Mouse (Mus musculus) neural tube, embryonic 14.5 days (tissue): ENCODE measurements around the gene Tbr1. TPM values are rescaled to one million over a fixed set of nuclear protein-coding genes. Genes with fewer than 3 reads are reported as not detected.

Experiments
- ATAC-seq: fragments of 200-750 bp; cut with Nextera tagmentation; 2 replicates; pipeline ENCODE4 v1.8.0; 2017; ENCODE audit warnings: low read depth, mild to moderate bottlenecking, moderate TSS enrichment, moderate library complexity
- H3K27ac ChIP-seq: fragments of 300-500 bp; sonication (generic); 2 replicates; pipeline ENCODE4 v1.5.1; 2014; ENCODE audit warnings: low read depth, mild to moderate bottlenecking, control low read depth, low read length, moderate library complexity, mixed read lengths
- H3K27me3 ChIP-seq: fragments of 300-500 bp; sonication (generic); 2 replicates; pipeline ENCODE4 v1.6.1; 2014; ENCODE audit warnings: low read length; ENCODE audit not compliant: control insufficient read depth, insufficient read depth
- H3K36me3 ChIP-seq: fragments of 300-500 bp; sonication (generic); 2 replicates; pipeline ENCODE4 v1.6.1; 2014; ENCODE audit warnings: low read length, mixed read lengths; ENCODE audit not compliant: control insufficient read depth, insufficient read depth
- H3K4me1 ChIP-seq: fragments of 300-500 bp; sonication (generic); 2 replicates; pipeline ENCODE4 v1.6.1; 2014; ENCODE audit warnings: low read length; ENCODE audit not compliant: control insufficient read depth, insufficient read depth
- H3K4me2 ChIP-seq: fragments of 300-500 bp; sonication (generic); 2 replicates; pipeline ENCODE4 v1.6.1; 2014; ENCODE audit warnings: mild to moderate bottlenecking, low read depth, low read length, control low read depth
- H3K4me3 ChIP-seq: fragments of 300-500 bp; sonication (generic); 2 replicates; pipeline ENCODE4 v1.5.1; 2014; ENCODE audit warnings: low read depth, low read length, control low read depth, mixed read lengths
- H3K9ac ChIP-seq: fragments of 300-500 bp; sonication (generic); replicated peaks from 2 replicates; pipeline ENCODE4 v1.6.1; 2014; ENCODE audit warnings: low read depth, mild to moderate bottlenecking, control low read depth, low read length, mixed read lengths
- H3K9me3 ChIP-seq: fragments of 300-500 bp; sonication (generic); 2 replicates; pipeline ENCODE4 v1.6.1; 2016; ENCODE audit warnings: low read length; ENCODE audit not compliant: control insufficient read depth
- WGBS: fragments of 180-500 bp; shearing (Covaris S2); extraction: QIAGEN DNeasy Blood & Tissue Kit; methylation state at CpG from one replicate; pipeline ENCODE4 v1.1.7; 2014; 5-methylcytosine and 5-hydroxymethylcytosine counted together
- polyA plus RNA-seq: library from polyadenylated mRNA; unstranded; fragments of >200 nt; fragmentation: Nextera tagmentation; extraction: Ambion mirVana; gene quantifications from 2 replicates; pipeline ENCODE4 v1.2.1, GENCODE M21; 2014

Gene Tbr1
- polyA plus RNA-seq, 1 experiment from 2014 or later: 0.16 TPM

DNA sequence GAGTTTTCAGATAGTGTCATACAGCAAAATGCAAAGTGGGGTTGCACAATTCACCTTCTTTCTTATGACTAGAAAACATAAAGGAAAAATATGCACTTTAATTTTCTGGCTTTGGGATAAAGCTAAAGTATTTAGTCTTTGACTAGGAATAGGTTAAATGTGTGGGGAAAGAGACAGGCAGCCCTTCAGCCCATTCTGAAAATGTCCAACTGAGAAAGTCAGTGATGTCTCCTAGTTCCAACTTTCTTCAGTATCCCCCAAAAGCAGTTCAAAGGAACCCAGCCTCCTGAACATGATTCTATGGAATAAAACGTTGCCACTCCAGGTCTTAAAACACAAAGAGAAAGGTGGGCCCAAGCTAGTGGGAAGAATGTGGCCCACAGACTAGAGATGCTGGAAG lies 6.7 kb downstream of the Tbr1 start:
- no peak overlapping the region for H3K9ac ChIP-seq
- H3K4me2 ChIP-seq: no peak overlapping the region
- no peak for ATAC-seq
- peaks cover 9% of the 10 kb centered on the region for H3K4me1 ChIP-seq
- H3K9me3 ChIP-seq: no peaks in the 10 kb centered on the region
- WGBS: 3% methylated on average over 1 of the region's 1 CpGs
- no peak overlapping the region for H3K27ac ChIP-seq
- H3K27me3 ChIP-seq: peaks cover 58% of the 10 kb centered on the region
- H3K36me3 ChIP-seq: no peaks in the 10 kb centered on the region
- H3K4me3 ChIP-seq: no peak overlapping the region

DNA sequence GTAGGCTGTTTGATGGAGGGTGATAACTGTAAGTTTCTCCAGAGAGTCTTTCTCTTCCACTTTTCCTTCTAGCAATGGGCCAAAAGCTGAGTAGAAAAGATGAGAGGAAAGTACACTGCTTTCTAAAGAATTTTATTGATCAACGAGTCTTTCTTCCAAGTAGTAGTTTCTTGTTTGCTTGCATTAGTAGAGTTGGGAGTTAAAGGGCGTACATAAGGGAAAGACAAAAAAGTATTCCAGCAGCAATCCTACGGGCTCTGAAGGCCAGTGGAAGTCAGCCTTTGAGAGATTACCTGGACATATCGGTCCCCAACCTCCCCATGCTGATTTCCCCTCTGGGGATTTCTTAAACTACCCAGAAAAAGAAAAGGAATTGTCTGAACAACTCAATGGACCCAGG lies 8.0 kb downstream of the Tbr1 start:
- ATAC-seq: no peak
- WGBS: 24% methylated on average over 4 of the region's 4 CpGs
- H3K27ac ChIP-seq: no peak overlapping the region
- H3K4me1 ChIP-seq: peaks cover 6% of the 10 kb centered on the region
- H3K9me3 ChIP-seq: no peaks in the 10 kb centered on the region
- no peak overlapping the region for H3K9ac ChIP-seq
- peaks cover 55% of the 10 kb centered on the region for H3K27me3 ChIP-seq
- no peak overlapping the region for H3K4me3 ChIP-seq
- H3K4me2 ChIP-seq: no peak overlapping the region
- no peaks in the 10 kb centered on the region for H3K36me3 ChIP-seq

DNA sequence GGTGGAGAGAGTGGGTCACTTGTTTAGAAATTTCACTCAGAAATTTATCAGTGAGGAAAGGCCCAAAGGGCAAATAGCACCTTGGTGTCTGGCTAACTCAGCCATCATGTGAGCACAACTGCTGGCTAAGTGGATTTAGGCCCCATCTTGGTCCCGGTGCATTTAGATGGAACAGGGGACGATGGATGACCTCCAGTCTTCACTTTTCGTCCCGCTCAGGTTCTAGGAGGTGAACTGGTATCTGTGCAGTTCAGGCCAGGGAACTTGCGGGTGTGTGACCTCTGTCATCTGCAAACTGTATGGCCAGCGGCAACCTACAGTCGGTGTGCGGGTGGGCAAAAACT lies 8.4 kb downstream of the Tbr1 start:
- no peak for ATAC-seq
- Histone ChIP-seq H3K27me3 (peaks cover 55% of the 10 kb centered on the region), H3K4me1 (peaks cover 7% of the 10 kb centered on the region), H3K9ac (no peak overlapping the region), H3K4me3 (peak overlapping the region; percentile 40; the same call in 1 of the 2 replicates), H3K27ac (no peak overlapping the region), H3K4me2 (no peak overlapping the region), H3K36me3 (no peaks in the 10 kb centered on the region), H3K9me3 (no peaks in the 10 kb centered on the region)
- WGBS: 3% methylated on average over 8 of the region's 8 CpGs

DNA sequence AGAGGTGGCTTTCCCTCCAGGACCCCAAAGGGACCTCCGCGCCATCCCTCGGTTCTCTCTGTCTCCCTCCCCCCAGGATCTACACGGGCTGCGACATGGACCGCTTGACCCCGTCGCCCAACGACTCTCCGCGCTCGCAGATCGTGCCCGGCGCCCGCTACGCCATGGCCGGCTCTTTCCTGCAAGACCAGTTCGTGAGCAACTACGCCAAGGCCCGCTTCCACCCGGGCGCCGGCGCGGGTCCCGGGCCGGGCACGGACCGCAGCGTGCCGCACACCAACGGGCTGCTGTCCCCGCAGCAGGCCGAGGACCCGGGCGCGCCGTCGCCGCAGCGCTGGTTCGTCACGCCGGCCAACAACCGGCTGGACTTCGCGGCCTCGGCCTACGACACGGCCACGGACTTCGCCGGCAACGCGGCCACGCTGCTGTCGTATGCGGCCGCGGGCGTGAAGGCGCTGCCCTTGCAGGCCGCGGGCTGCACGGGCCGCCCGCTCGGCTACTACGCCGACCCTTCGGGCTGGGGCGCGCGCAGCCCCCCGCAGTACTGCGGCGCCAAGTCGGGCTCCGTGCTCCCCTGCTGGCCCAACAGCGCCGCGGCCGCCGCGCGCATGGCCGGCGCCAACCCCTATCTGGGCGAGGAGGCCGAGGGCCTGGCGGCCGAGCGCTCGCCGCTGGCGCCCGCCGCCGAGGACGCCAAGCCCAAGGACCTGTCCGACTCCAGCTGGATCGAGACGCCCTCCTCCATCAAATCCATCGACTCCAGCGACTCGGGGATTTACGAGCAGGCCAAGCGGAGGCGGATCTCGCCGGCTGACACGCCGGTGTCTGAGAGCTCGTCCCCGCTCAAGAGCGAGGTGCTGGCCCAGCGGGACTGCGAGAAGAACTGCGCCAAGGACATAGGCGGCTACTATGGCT lies 9.0 kb downstream of the Tbr1 start:
- ATAC-seq: peak; percentile 41; the same call in 1 of the 2 replicates
- no peaks in the 10 kb centered on the region for H3K36me3 ChIP-seq
- H3K9ac ChIP-seq: peak overlapping the region; percentile 60
- H3K4me1 ChIP-seq: peaks cover 7% of the 10 kb centered on the region
- no peaks in the 10 kb centered on the region for H3K9me3 ChIP-seq
- H3K4me3 ChIP-seq: peak overlapping the region; percentile 40
- H3K27ac ChIP-seq: no peak overlapping the region
- H3K4me2 ChIP-seq: peak overlapping the region; percentile 82
- peaks cover 55% of the 10 kb centered on the region for H3K27me3 ChIP-seq
- under 1% methylated on average over 114 of the region's 121 CpGs for WGBS

DNA sequence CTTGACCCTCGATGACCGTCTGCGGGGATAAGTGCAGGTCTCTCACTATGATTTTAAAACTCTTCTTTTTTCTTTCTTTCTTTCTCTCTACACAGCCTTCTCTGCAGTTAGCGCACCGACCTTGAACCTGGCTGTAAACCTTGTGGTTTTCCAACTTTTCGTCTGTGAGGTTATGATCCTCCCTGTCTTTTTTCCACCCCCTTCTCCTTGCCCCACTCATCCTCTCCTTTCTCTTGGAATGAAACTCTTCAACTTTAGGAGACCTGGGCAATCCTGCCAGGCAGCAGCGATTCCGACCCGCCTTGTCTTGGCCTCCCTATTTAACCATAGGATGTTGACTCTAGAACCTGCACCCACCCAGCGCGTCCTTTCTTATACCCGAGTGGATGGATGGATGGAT lies 9.8 kb downstream of the Tbr1 start:
- peaks cover 51% of the 10 kb centered on the region for H3K27me3 ChIP-seq
- H3K4me3 ChIP-seq: peak overlapping the region; percentile 40
- H3K4me2 ChIP-seq: peak overlapping the region; percentile 82
- H3K27ac ChIP-seq: no peak overlapping the region
- ATAC-seq: no peak
- H3K9ac ChIP-seq: no peak overlapping the region; the same call in 1 of the 2 replicates
- H3K36me3 ChIP-seq: no peaks in the 10 kb centered on the region
- no peaks in the 10 kb centered on the region for H3K9me3 ChIP-seq
- H3K4me1 ChIP-seq: peaks cover 7% of the 10 kb centered on the region
- WGBS: 2% methylated on average over 12 of the region's 12 CpGs

DNA sequence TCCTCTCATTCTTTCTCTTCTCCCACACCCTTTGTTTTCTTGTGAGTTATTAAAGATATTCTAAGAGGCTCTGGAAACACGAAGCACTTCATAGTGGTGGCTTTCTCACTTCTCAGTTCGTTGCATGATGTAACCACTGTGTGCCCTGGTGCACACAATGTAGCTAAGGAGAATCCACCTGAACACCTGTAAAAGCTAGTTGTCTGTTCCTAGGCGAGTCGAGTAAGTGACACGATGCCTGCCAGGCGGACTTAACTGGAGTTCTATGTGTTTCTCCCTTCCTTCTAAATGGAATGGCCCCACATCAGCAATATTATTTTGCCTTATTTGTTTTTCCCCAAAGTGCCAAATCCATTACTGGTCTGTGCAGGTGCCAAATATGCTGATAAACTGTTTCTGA lies 10.4 kb downstream of the Tbr1 start:
- Histone ChIP-seq H3K36me3 (no peaks in the 10 kb centered on the region), H3K4me2 (no peak overlapping the region), H3K27me3 (peaks cover 51% of the 10 kb centered on the region), H3K9ac (no peak overlapping the region), H3K9me3 (no peaks in the 10 kb centered on the region), H3K4me3 (no peak overlapping the region), H3K4me1 (peaks cover 7% of the 10 kb centered on the region), H3K27ac (no peak overlapping the region)
- ATAC-seq: no peak
- 5% methylated on average over 6 of the region's 6 CpGs for WGBS

DNA sequence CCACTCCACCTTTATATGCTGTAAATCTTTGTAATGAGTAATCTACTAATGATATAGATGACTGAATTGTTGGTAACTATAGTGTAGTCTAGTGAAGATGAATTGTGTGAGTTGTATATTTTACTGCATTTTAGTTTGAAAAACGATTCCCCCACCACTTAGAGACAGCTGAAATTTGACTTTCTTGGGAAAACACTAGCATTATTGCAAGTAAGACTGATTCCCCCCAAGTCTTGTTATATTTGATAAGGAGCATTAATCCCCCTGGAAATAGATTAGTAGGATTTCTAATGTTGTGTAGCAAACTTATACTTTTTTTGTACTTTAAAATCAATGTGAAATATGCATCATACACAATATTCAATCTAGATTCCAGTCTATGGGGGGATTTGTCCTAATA lies 10.8 kb downstream of the Tbr1 start:
- no peak for ATAC-seq
- Histone ChIP-seq H3K27ac (no peak overlapping the region), H3K27me3 (peaks cover 47% of the 10 kb centered on the region), H3K4me2 (no peak overlapping the region), H3K4me1 (peaks cover 7% of the 10 kb centered on the region), H3K9me3 (no peaks in the 10 kb centered on the region), H3K9ac (no peak overlapping the region), H3K36me3 (no peaks in the 10 kb centered on the region), H3K4me3 (no peak overlapping the region)
- WGBS: 6% methylated on average over 1 of the region's 1 CpGs

DNA sequence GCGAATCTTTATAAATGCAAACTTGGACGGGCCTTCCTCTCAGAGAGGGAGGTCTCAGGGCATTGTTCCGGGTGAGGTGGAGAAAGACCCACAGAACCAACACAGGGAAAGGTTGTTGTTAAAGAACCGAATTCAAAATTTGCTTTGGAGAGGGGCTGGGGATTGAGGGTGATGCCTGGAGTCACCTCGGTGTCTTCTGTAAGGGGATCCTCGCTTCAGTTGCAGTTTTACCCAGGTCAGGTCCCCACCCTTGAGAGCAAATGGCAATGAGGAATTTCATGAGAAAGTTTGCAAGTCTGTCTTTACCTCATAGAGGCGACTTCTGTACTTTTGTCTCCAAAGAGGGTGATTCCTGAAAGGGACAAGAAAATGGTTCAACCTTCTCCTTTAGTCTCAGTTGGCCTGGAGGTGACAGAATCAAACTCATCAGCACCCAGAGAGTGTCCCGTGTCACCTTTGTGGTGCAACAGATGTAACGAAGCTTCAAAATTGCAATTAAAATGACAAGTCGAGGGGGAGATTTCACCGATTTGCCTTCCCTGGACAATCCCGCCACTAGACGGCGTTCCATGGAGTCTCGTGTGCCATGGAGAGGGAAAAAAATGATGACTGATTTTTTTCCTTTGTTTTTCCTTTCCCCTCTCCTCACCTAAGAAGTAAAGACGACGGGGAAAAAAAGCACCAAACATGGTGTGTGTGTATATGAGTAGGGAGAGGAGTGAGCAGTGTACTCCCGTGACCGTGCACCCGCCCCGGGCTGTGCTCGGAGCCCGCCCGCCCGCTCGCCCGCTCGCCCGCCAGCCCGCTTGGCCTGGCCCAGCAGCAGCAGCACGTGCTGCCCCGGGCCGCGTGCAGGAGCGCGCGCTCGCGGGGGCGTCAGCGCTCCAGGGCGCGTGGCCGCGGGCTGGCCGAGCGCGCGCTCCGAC lies 12.1 kb downstream of the Tbr1 start:
- WGBS: 2% methylated on average over 33 of the region's 50 CpGs
- peak; percentile 85 for ATAC-seq
- Histone ChIP-seq H3K27ac (no peak overlapping the region), H3K9me3 (no peaks in the 10 kb centered on the region), H3K4me1 (peaks cover 7% of the 10 kb centered on the region), H3K9ac (peak overlapping the region; percentile 68), H3K27me3 (peaks cover 34% of the 10 kb centered on the region), H3K36me3 (no peaks in the 10 kb centered on the region), H3K4me2 (peak overlapping the region; percentile 83), H3K4me3 (peak overlapping the region; percentile 42)
